In genomic region chr17:31193360-31193759, GRCm38 (mm10) we compare ENCODE assay signal across 37 mouse cellular contexts. TPM values are rescaled to one million over a fixed set of nuclear protein-coding genes. Genes with fewer than 3 reads are reported as not detected.
DNase-seq lines count a peak whose midpoint lies in the region; ATAC-seq and TF ChIP-seq lines count a peak whose summit lies in the region.
"Had no signal": no experiment of that assay in that cellular context is flagged by ENCODE, and none has a peak within 500 bp of the region (broad histone marks: within the 10 kb centered on the region; RNA-seq: fewer than 3 reads in every experiment).

No protein-coding gene starts in this region.

- no peak for TF ChIP-seq CTCF in stomach, postnatal 0 days (IDR thresholded peaks at IDR 0.05; ENCODE audit: low read depth)

- H3K27me3 ChIP-seq in stomach, embryonic 15.5 days (replicated peaks) = no peaks in the 10 kb centered on the region
- no peaks in the 10 kb centered on the region for H3K27me3 ChIP-seq in stomach, postnatal 0 days (ENCODE audit: control insufficient read depth, insufficient read depth, low read length)
- H3K27me3 ChIP-seq: forebrain, embryonic 13.5 days; liver, embryonic 13.5 days; neural tube, embryonic 12.5 days had no signal

- TF ChIP-seq EP300 in stomach, postnatal 0 days (optimal IDR thresholded peaks at IDR 0.05) = no peak

- H3K4me1 ChIP-seq in stomach, embryonic 15.5 days = no peaks in the 10 kb centered on the region
- H3K4me1 ChIP-seq in stomach, postnatal 0 days (replicated peaks; ENCODE audit: control insufficient read depth, insufficient read depth) = no peaks in the 10 kb centered on the region
- H3K4me1 ChIP-seq: forebrain, embryonic 13.5 days; neural tube, embryonic 12.5 days had no signal

- H3K36me3 ChIP-seq in stomach, embryonic 15.5 days = no peaks in the 10 kb centered on the region
- no peaks in the 10 kb centered on the region for H3K36me3 ChIP-seq in stomach, postnatal 0 days (ENCODE audit: control insufficient read depth, insufficient read depth, low read length)
- H3K36me3 ChIP-seq: liver, embryonic 13.5 days; neural tube, embryonic 12.5 days had no signal

- peak; percentile 41 for DNase-seq in gastrocnemius, postnatal 25 days
- DNase-seq in gastrocnemius, postnatal 36 days = no peak
- DNase-seq in left cerebral cortex, postnatal 4 days = peak; percentile 38
- no peak for DNase-seq in left cerebral cortex, postnatal 25 days (ENCODE audit: low spot score in 2 of 2)
- no peak for DNase-seq in stomach, postnatal 0 days (ENCODE audit: low spot score)
- DNase-seq in testis, postnatal 14 days (ENCODE audit: low spot score) = no peak
- DNase-seq: adrenal gland, postnatal 25 days; cerebellum, adult 2 months; cerebellum, postnatal 36 days; heart, adult 18-20 months; heart, postnatal 4 days; kidney, postnatal 25 days; liver, embryonic 13.5 days; lung, adult 2 months; lung, postnatal 14 days; thymus, adult 2 months; thymus, postnatal 4 days had no signal

- H3K27ac ChIP-seq in stomach, embryonic 15.5 days = no peak overlapping the region
- H3K27ac ChIP-seq in stomach, postnatal 0 days (replicated peaks) = no peak overlapping the region
- H3K27ac ChIP-seq: forebrain, embryonic 13.5 days; liver, embryonic 13.5 days; neural tube, embryonic 12.5 days had no signal

- ATAC-seq in stomach, embryonic 15.5 days (ENCODE audit: insufficient read depth, low FRiP score, low read depth) = peak; percentile 30; the same call in 1 of the 2 replicates
- no peak for ATAC-seq in stomach, postnatal 0 days (ENCODE audit: low FRiP score, low TSS enrichment)
- ATAC-seq: forebrain, embryonic 13.5 days; intestine, postnatal 0 days had no signal

- no peaks in the 10 kb centered on the region for H3K9me3 ChIP-seq in stomach, embryonic 15.5 days
- H3K9me3 ChIP-seq in stomach, postnatal 0 days (ENCODE audit: control insufficient read depth, low read length) = no peaks in the 10 kb centered on the region
- H3K9me3 ChIP-seq: forebrain, embryonic 13.5 days; liver, embryonic 13.5 days; neural tube, embryonic 12.5 days had no signal

- intact Hi-C loops in gastrocnemius, postnatal 36 days (cut with DNase I) = no loop called here
- intact Hi-C loops in left cerebral cortex, postnatal 4 days (cut with DNase I) = no loop called here
- intact Hi-C loops in left cerebral cortex, postnatal 25 days (cut with DNase I) = no loop called here

- H3K9ac ChIP-seq in stomach, embryonic 15.5 days = no peak overlapping the region
- no peak overlapping the region for H3K9ac ChIP-seq in stomach, postnatal 0 days (ENCODE audit: low read length)
- H3K9ac ChIP-seq: forebrain, embryonic 13.5 days; liver, embryonic 13.5 days; neural tube, embryonic 12.5 days had no signal

- WGBS in stomach, embryonic 15.5 days = 72% methylated on average over 9 of the region's 9 CpGs
- WGBS in stomach, postnatal 0 days = 67% methylated on average over 9 of the region's 9 CpGs

- H3K4me2 ChIP-seq in stomach, embryonic 15.5 days = no peak overlapping the region
- H3K4me2 ChIP-seq in stomach, postnatal 0 days (replicated peaks; ENCODE audit: low read depth) = no peak overlapping the region
- H3K4me2 ChIP-seq: forebrain, embryonic 13.5 days; heart, embryonic 11.5 days; liver, embryonic 13.5 days; midbrain, embryonic 11.5 days; neural tube, embryonic 12.5 days had no signal

- no peak overlapping the region for H3K4me3 ChIP-seq in stomach, embryonic 15.5 days (replicated peaks)
- no peak overlapping the region for H3K4me3 ChIP-seq in stomach, postnatal 0 days (ENCODE audit: low read depth, low read length)
- H3K4me3 ChIP-seq: forebrain, embryonic 13.5 days; liver, embryonic 13.5 days; myocyte; neural tube, embryonic 12.5 days had no signal

RNA-seq across cellular contexts. Expression of gene Tmprss3, which starts 5.4 kb away (rescaled TPM):
- not detected for total RNA-seq in gastrocnemius, postnatal 25 days (2021)
- not detected for total RNA-seq in gastrocnemius, postnatal 36 days (2021)
- total RNA-seq in left cerebral cortex, postnatal 4 days (2021) = not detected
- total RNA-seq in left cerebral cortex, postnatal 25 days (2021) = under 1 TPM in 1 of 2 experiments, not detected in 1; 0.14 TPM
- 0.36 and 0.49 TPM in 2 replicates for polyA plus RNA-seq in stomach, embryonic 15.5 days (2015; fragmentation: Nextera tagmentation; extraction: Ambion mirVana)
- 0.39 TPM in 2 replicates for polyA plus RNA-seq in stomach, postnatal 0 days (2015; fragmentation: Nextera tagmentation; extraction: Ambion mirVana)
- total RNA-seq: adrenal gland, adult 18-20 months; adrenal gland, postnatal 25 days; heart, adult 18-20 months; heart, postnatal 4 days; layer of hippocampus, adult 18-20 months; layer of hippocampus, postnatal 10 days had no signal
- polyA plus RNA-seq: brain, embryonic 14.5 days; embryonic facial prominence, embryonic 11.5 days; forebrain, embryonic 13.5 days; heart, embryonic 11.5 days; heart, postnatal 0 days; kidney, embryonic 14.5 days; myocyte; neural tube, embryonic 12.5 days; small intestine, adult 2 months had no signal

RNA-seq across cellular contexts. Expression of gene Ubash3a, which starts 14.3 kb away (rescaled TPM):
- under 1 TPM in 1 of 2 experiments, not detected in 1; 0.19 TPM for total RNA-seq in gastrocnemius, postnatal 25 days (2021)
- under 1 TPM in 1 of 2 experiments, not detected in 1; 0.41 TPM for total RNA-seq in gastrocnemius, postnatal 36 days (2021)
- total RNA-seq in left cerebral cortex, postnatal 4 days (2021) = not detected
- not detected for total RNA-seq in left cerebral cortex, postnatal 25 days (2021)
- polyA plus RNA-seq in stomach, embryonic 15.5 days (2015; fragmentation: Nextera tagmentation; extraction: Ambion mirVana) = 0.89 and 1.2 TPM in 2 replicates
- 0.13 and 0.18 TPM in 2 replicates for polyA plus RNA-seq in stomach, postnatal 0 days (2015; fragmentation: Nextera tagmentation; extraction: Ambion mirVana)
- total RNA-seq: adrenal gland, postnatal 25 days; left cerebral cortex, adult 18-20 months; left cerebral cortex, postnatal 14 days; midbrain, postnatal 0 days had no signal
- polyA plus RNA-seq: cerebellum, adult 2 months; intestine, postnatal 0 days; midbrain, embryonic 11.5 days; midbrain, postnatal 0 days; myocyte had no signal

RNA-seq across cellular contexts. Expression of gene Tff1, which starts 28.3 kb away (rescaled TPM):
- total RNA-seq in gastrocnemius, postnatal 25 days (2021) = not detected
- total RNA-seq in gastrocnemius, postnatal 36 days (2021) = not detected
- total RNA-seq in left cerebral cortex, postnatal 4 days (2021) = not detected
- total RNA-seq in left cerebral cortex, postnatal 25 days (2021) = not detected
- 95.6 and 131 TPM in 2 replicates for polyA plus RNA-seq in stomach, embryonic 15.5 days (2015; fragmentation: Nextera tagmentation; extraction: Ambion mirVana)
- 9,478 and 9,587 TPM in 2 replicates for polyA plus RNA-seq in stomach, postnatal 0 days (2015; fragmentation: Nextera tagmentation; extraction: Ambion mirVana)
- total RNA-seq: adrenal gland, adult 18-20 months; adrenal gland, postnatal 25 days; heart, adult 18-20 months; heart, postnatal 4 days; layer of hippocampus, adult 18-20 months; layer of hippocampus, postnatal 10 days; left cerebral cortex, adult 18-20 months; left cerebral cortex, postnatal 14 days; megakaryocyte progenitor cell, adult 5-6 weeks; midbrain, postnatal 0 days had no signal
- polyA plus RNA-seq: brain, embryonic 14.5 days; cerebellum, adult 2 months; embryonic facial prominence, embryonic 11.5 days; forebrain, embryonic 13.5 days; heart, postnatal 0 days; kidney, embryonic 14.5 days; limb, embryonic 14.5 days; liver, embryonic 13.5 days; lung, adult 2 months; midbrain, embryonic 11.5 days; midbrain, postnatal 0 days; neural tube, embryonic 12.5 days had no signal

RNA-seq across cellular contexts. Expression of gene Tff2, which starts 49.3 kb away (rescaled TPM):
- not detected for total RNA-seq in gastrocnemius, postnatal 25 days (2021)
- not detected for total RNA-seq in gastrocnemius, postnatal 36 days (2021)
- total RNA-seq in left cerebral cortex, postnatal 4 days (2021) = not detected
- total RNA-seq in left cerebral cortex, postnatal 25 days (2021) = not detected
- 39.1 and 51.9 TPM in 2 replicates for polyA plus RNA-seq in stomach, embryonic 15.5 days (2015; fragmentation: Nextera tagmentation; extraction: Ambion mirVana)
- polyA plus RNA-seq in stomach, postnatal 0 days (2015; fragmentation: Nextera tagmentation; extraction: Ambion mirVana) = 866 and 948 TPM in 2 replicates
- total RNA-seq: adrenal gland, adult 18-20 months; adrenal gland, postnatal 25 days; heart, adult 18-20 months; heart, postnatal 4 days; layer of hippocampus, adult 18-20 months; layer of hippocampus, postnatal 10 days; left cerebral cortex, adult 18-20 months; left cerebral cortex, postnatal 14 days; megakaryocyte progenitor cell, adult 5-6 weeks; midbrain, postnatal 0 days had no signal
- polyA plus RNA-seq: brain, embryonic 14.5 days; cerebellum, adult 2 months; embryonic facial prominence, embryonic 11.5 days; forebrain, embryonic 13.5 days; heart, embryonic 11.5 days; heart, postnatal 0 days; limb, embryonic 14.5 days; liver, embryonic 13.5 days; midbrain, embryonic 11.5 days; midbrain, postnatal 0 days; myocyte; neural tube, embryonic 12.5 days had no signal

Comparison
In these comparisons a context has a peak if more than half of its experiments do, and no peak if none do; other contexts are left out.
1. DNase-seq: peak in gastrocnemius, postnatal 25 days (single experiment) and left cerebral cortex, postnatal 4 days (single experiment); none in gastrocnemius, postnatal 36 days (0 of 2), left cerebral cortex, postnatal 25 days (0 of 2), stomach, postnatal 0 days (single experiment) and testis, postnatal 14 days (single experiment).